In genomic region chr9:56608691-56609351, GRCm38 (mm10) we compare ENCODE assay signal across 16 mouse cellular contexts.
DNase-seq lines count a peak whose midpoint lies in the region; ATAC-seq lines count a peak whose summit lies in the region.
"Had no signal": no experiment of that assay in that cellular context is flagged by ENCODE, and none has a peak within 500 bp of the region (broad histone marks: within the 10 kb centered on the region; RNA-seq: fewer than 3 reads in every experiment).

No protein-coding gene starts in this region.

- no peaks in the 10 kb centered on the region for H3K27me3 ChIP-seq in neural tube, embryonic 13.5 days
- H3K27me3 ChIP-seq in neural tube, embryonic 15.5 days (replicated peaks), result no peaks in the 10 kb centered on the region
- no peaks in the 10 kb centered on the region; the same call in none of the 2 replicates for H3K27me3 ChIP-seq in midbrain, embryonic 11.5 days (ENCODE audit: control insufficient read depth, insufficient read depth, low read length)
- H3K27me3 ChIP-seq: kidney, embryonic 15.5 days; liver, embryonic 13.5 days had no signal

- no peaks in the 10 kb centered on the region for H3K9me3 ChIP-seq in neural tube, embryonic 13.5 days
- no peaks in the 10 kb centered on the region for H3K9me3 ChIP-seq in neural tube, embryonic 15.5 days (replicated peaks)
- no peaks in the 10 kb centered on the region for H3K9me3 ChIP-seq in midbrain, embryonic 11.5 days (ENCODE audit: control insufficient read depth, low read length)
- H3K9me3 ChIP-seq: heart, embryonic 13.5 days; kidney, embryonic 15.5 days; liver, embryonic 13.5 days had no signal

- peaks cover 83% of the 10 kb centered on the region for H3K4me1 ChIP-seq in neural tube, embryonic 13.5 days (replicated peaks)
- H3K4me1 ChIP-seq in neural tube, embryonic 15.5 days, result peaks cover 72% of the 10 kb centered on the region
- peaks cover 24% of the 10 kb centered on the region for H3K4me1 ChIP-seq in midbrain, embryonic 11.5 days (ENCODE audit: control insufficient read depth, insufficient read depth, low read length)

- no peaks in the 10 kb centered on the region for H3K36me3 ChIP-seq in neural tube, embryonic 13.5 days
- H3K36me3 ChIP-seq in neural tube, embryonic 15.5 days, result no peaks in the 10 kb centered on the region
- no peaks in the 10 kb centered on the region for H3K36me3 ChIP-seq in midbrain, embryonic 11.5 days (ENCODE audit: control insufficient read depth, insufficient read depth, low read length)
- H3K36me3 ChIP-seq: heart, embryonic 13.5 days; kidney, embryonic 15.5 days; liver, embryonic 13.5 days had no signal

- no peak overlapping the region for H3K4me2 ChIP-seq in neural tube, embryonic 13.5 days
- H3K4me2 ChIP-seq in neural tube, embryonic 15.5 days, result no peak overlapping the region
- H3K4me2 ChIP-seq in midbrain, embryonic 11.5 days, result peak overlapping the region; percentile 6; the same call in 1 of the 2 replicates
- H3K4me2 ChIP-seq: heart, embryonic 13.5 days; kidney, embryonic 15.5 days; liver, embryonic 13.5 days had no signal

- H3K9ac ChIP-seq in neural tube, embryonic 13.5 days, result no peak overlapping the region
- H3K9ac ChIP-seq in neural tube, embryonic 15.5 days (replicated peaks), result no peak overlapping the region
- H3K9ac ChIP-seq in midbrain, embryonic 11.5 days (ENCODE audit: low read length), result no peak overlapping the region
- H3K9ac ChIP-seq: heart, embryonic 13.5 days; kidney, embryonic 15.5 days; liver, embryonic 13.5 days had no signal

- H3K27ac ChIP-seq in neural tube, embryonic 13.5 days (replicated peaks), result peak overlapping the region; percentile 6; the same call in 1 of the 2 replicates
- no peak overlapping the region for H3K27ac ChIP-seq in neural tube, embryonic 15.5 days (replicated peaks)
- peak overlapping the region; percentile 20 for H3K27ac ChIP-seq in midbrain, embryonic 11.5 days (ENCODE audit: low read depth, low read length)
- H3K27ac ChIP-seq: heart, embryonic 13.5 days; kidney, embryonic 15.5 days; liver, embryonic 13.5 days had no signal

- no peak overlapping the region for H3K4me3 ChIP-seq in neural tube, embryonic 13.5 days
- H3K4me3 ChIP-seq in neural tube, embryonic 15.5 days (replicated peaks), result no peak overlapping the region
- no peak overlapping the region for H3K4me3 ChIP-seq in midbrain, embryonic 11.5 days (ENCODE audit: low read depth, low read length)
- H3K4me3 ChIP-seq: heart, embryonic 13.5 days; kidney, embryonic 15.5 days; liver, embryonic 13.5 days had no signal

- ATAC-seq in neural tube, embryonic 13.5 days (ENCODE audit: low read depth), result no peak
- no peak for ATAC-seq in neural tube, embryonic 15.5 days (ENCODE audit: low FRiP score)
- ATAC-seq in midbrain, embryonic 11.5 days (ENCODE audit: low FRiP score), result no peak
- ATAC-seq: forebrain, embryonic 16.5 days; lung, postnatal 0 days had no signal

- WGBS in neural tube, embryonic 13.5 days, result 23% methylated on average over 11 of the region's 11 CpGs
- WGBS in neural tube, embryonic 15.5 days, result 27% methylated on average over 11 of the region's 11 CpGs
- 14% methylated on average over 11 of the region's 11 CpGs for WGBS in midbrain, embryonic 11.5 days

- DNase-seq in cerebellum, postnatal 10 days, result peak; percentile 73 to 76
- no peak for DNase-seq in cerebellum, adult 18-20 months
- peak; percentile 84 for DNase-seq in midbrain, embryonic 11.5 days (ENCODE audit: low spot score, missing footprints)
- DNase-seq in kidney, adult 11 months, result no peak
- DNase-seq in layer of hippocampus, adult 11-12 months (ENCODE audit: low spot score), result no peak
- DNase-seq in thymus, postnatal 10 days (ENCODE audit: low spot score in 2 of 2), result no peak
- DNase-seq: adrenal gland, adult 8-10 months; gastrocnemius, postnatal 10 days; liver, embryonic 13.5 days; thymus, adult 2 months had no signal

Comparison
In these comparisons a context has a peak if more than half of its experiments do, and no peak if none do; other contexts are left out.
1. DNase-seq: peak in cerebellum, postnatal 10 days (2 of 2) and midbrain, embryonic 11.5 days (single experiment); none in cerebellum, adult 18-20 months (0 of 2), kidney, adult 11 months (single experiment), layer of hippocampus, adult 11-12 months (single experiment) and thymus, postnatal 10 days (0 of 2).